Mouse (Mus musculus) thymus, adult 18-20 months (tissue): ENCODE data around the gene BC107364.
"Not testable (repeated sequence)": the region's sequence is repeated elsewhere in the genome, so short reads cannot be mapped to it uniquely, and the experiment has no call there.

Source experiments
- DNase-seq, 2 experiments: peaks; one replicate each; pipeline ENCODE4 v3.0.0; 2022; ENCODE audit warnings: mixed read lengths in 2 of 2

Gene BC107364

GRCm38 (mm10) chr3:96449762-96450585, 2.1 kb downstream of the BC107364 start:
- not testable (repeated sequence) for DNase-seq

DNA sequence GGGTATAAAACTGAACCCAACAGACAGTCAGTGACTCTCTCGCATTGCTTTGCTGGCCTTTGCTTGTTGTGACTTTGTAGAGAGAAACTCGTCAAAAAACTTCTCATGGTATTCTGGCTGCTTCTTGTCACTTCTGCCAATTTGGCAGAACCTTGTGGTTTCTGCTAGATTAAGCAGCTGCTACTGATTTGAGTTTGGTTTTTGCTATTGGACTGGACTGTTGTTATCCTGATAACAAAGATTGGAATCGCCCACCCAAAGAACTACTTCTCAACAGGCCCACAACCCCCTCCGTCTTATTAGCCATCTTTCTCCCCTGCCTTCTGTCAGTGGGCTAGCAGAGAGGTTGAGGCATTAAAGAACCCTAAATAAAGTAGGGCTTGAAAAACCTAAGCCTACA, 6.7 kb downstream of the BC107364 start:
- DNase-seq = no peak

DNA sequence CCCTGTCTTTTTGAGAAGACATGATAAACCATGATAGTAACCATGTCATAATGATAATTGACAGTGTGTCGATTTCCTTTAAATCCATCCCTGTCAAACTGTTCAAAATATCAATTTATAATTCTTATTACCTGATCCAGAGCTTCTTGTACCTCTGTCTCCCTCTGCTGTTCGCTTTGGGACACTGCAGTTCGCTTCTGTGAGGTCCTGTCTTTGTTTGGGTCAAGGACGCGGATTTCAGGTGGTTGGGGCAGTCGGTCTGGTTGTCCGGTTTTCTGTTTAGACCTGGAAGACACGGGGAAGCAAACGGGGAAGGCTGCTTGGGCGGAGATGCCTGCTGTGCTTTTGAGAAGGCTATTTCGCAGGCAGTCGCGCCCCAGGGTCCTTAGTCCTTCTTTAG, 11.5 kb downstream of the BC107364 start:
- peak in 1 of 2 experiments; percentile 22 for DNase-seq

DNA sequence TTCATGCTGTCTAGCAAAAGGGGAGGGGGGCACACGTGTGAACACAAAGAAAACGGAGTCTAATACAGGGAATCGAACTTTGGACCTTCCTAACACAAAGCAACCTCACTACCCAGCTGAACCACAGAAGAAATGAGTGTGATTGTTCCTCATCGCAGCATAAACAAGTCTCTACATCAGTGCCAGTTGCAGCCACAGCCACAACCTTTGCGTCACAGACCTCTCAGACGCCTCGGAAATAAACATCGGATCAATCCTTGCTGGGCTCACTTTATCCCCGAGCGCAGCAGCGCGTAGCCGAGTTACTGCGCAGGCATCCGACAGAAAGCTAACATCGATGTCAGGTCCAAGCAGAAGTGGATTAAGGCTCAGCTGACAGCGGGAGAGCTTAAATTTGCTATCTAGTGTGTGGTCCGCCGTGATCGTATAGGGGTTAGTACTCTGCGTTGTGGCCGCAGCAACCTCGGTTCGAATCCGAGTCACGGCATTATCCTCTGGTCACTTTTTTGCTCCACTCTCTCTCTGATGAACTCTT, 16.5 kb downstream of the BC107364 start:
- DNase-seq = no peak

DNA sequence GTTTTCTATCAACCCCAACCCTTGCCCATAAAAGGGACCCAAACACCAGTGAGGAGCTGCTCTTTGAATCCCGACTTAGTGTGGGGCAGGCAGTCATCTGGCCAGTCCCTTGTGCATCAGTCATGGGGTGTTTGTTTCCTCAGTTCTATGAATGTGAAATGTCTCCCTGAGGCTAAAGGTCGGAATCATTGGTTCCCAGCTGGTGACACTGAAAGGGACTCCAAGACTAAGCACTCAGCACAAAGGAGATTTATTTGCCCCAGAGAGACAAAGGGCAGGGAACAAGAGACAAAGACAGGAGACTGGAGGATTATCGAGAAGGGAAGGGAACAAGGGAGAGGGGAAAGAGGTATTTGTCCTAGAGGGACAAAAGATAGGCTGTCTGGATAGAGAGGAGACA, 19.9 kb downstream of the BC107364 start:
- DNase-seq = no peak

- DNase-seq = no peak
Observed at GRCm38 (mm10) chr3:96429819-96430132, 22.3 kb downstream of the BC107364 start.

GRCm38 (mm10) chr3:96428941-96429818, 22.9 kb downstream of the BC107364 start:
- DNase-seq = no peak

DNA sequence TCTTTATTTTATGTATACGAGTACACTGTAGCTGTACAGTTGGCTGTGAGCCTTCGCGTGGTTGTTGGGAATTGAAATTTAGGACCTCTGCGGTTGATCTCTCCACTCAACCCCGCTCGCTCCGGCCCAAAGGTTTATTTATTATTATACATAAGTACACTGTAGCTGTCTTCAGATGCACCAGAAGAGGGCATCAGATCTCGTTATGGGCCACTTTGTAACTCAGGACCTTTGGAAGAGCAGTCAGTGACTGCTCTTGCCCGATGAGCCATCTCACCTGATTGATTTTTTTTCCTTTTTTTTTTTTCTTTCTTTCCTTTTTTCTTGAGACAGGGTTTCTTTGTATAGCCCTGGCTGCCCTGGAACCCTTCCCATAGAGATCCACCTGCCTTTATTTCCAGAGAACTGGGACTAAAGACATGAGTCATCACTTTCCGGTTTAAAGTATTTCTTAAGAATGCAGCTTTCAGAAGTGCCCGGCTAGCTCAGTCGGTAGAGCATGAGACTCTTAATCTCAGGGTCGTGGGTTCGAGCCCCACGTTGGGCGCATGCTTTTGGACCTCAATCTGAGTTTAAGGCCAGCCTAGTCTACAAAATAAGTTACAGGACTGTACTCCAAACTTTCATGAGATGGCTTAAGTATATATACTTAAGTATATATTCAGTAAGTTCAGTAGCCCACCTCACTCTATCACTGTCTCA, 24.2 kb downstream of the BC107364 start:
- DNase-seq = no peak

DNA sequence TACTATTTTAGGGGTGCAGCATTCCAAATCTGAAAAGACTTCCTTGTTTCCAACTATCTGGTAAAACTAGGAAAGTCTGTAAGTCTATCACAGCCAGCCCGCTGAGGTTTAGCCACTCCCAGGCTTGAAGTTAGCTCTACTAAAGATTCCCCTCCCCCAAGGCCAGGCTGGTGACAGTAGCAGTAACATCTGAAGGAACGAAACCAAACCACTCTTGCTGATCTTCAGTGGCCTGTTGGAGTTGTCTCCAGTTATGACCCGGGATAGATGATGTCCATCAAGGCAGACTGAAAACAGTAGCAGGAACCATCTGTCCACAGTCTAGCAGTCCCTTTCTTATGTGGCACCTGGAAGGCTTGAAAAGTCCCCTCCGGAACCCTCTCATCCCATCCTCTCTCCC, 24.8 kb downstream of the BC107364 start:
- DNase-seq = no peak

- DNase-seq = no peak
Observed at GRCm38 (mm10) chr3:96426268-96426667, 25.8 kb downstream of the BC107364 start.

- DNase-seq = not testable (repeated sequence)
Observed at GRCm38 (mm10) chr3:96424447-96424846, 27.7 kb downstream of the BC107364 start.

GRCm38 (mm10) chr3:96423889-96424288, 28.2 kb downstream of the BC107364 start:
- no peak for DNase-seq

GRCm38 (mm10) chr3:96420796-96421195, 31.3 kb downstream of the BC107364 start:
- DNase-seq = no peak

GRCm38 (mm10) chr3:96418902-96419301, 33.2 kb downstream of the BC107364 start:
- DNase-seq = not testable (repeated sequence)

DNA sequence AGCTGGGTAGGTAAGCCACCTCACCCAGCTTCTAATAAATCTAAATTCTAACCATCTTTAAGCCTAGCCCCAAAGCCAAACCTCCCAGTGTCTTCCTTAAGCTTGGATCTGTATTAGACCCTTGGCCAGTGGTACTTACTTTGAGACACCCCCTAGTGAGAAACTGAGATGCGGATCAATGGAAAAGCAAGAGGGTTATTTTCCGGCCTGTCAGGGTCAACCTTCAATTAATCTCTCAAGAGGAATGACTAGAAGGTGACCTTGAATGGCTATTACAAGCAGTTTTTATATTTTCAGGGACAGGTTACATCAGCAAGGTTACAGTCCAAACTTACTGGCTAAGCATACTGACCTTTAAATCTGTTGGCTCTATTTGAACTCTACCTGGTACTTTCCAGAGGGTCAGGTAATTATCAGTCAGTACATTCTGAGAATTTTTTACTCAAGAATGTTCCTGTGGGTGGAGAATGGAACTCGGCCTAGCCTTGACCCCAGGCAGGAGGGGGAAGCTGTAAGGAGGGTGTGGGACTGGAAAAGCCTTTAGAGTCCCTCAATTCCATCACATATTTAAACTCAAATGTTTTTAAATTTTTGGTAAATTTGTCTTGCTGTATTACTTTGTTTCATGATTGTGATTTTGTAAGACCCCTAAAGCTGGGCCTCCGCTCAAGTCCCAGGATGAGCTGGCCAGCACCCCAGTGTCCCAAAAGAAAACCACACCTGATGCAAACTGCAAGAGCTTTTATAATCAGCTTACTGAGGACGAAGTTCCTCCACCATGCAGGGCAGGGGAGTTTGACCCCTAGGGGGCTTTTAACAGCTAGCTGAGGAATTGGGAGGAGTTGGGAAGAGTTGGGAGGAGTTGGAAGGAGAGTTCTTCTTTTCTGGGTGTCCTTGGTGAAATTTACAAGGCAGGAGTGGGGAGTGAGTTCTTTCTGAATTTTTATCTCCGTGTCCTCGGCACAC, 34.0 kb downstream of the BC107364 start:
- DNase-seq = no peak

DNA sequence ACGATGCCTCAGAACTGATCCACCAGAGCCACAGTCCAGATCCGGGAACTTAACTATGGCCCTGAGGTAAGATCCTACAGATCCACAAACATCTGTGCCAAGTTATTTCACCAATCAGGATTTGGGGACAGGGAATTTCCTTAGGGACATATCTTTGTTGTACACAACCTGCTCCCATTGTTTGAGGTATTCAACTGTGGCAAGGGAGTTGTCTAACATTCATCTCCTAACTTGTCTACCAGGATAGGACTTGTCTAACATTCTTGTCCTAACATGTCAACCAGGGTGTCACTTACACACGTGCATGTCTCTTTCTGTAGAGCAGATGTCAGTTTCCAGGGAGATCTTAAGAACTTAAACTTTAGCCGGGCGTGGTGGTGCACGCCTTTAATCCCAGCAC, 35.5 kb downstream of the BC107364 start:
- no peak for DNase-seq

- no peak for DNase-seq
Observed at GRCm38 (mm10) chr3:96416056-96416455, 36.0 kb downstream of the BC107364 start.

- DNase-seq = no peak
Observed at GRCm38 (mm10) chr3:96414951-96415327, 37.2 kb downstream of the BC107364 start.

DNA sequence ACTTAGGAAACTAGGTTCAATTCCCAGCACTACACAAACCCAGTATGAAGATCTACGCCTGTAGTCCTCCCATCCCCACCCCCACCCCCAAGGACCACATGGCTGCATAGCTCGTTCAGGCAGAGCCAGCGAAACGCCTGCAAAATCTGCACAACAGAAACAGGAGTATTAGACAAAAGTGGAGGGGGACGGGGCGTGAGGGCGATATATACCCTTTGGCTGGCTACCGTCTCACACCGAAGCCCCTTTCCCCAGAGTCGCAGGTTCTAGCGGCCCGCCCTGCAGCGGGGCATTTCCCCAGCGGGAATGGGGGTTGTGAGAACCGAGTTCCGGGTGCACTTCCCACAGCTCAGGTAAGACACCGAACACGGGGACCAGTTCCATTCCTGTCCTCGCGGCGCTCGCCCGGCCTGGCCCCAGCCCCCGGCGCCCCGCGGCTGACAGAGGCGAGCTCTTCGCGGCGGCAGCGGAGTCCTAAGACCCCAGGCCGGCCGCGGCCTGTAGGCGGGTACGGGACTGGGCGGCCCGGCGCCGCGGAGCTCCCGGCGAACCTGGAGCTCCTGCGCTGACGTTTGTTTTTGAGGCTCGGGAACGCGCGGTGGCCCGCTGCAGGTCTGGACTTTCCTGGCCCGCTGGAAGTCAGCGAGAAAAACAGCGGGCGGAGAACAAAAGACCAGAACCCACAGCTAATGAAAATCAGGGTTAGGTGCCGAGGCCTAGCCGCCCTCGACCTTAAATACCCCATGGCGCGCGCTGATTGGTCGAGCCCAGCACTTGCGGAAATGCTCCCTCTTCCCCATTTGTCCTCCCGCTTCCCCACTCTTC, 37.8 kb downstream of the BC107364 start:
- DNase-seq = peak; percentile 64 to 75

GRCm38 (mm10) chr3:96413581-96414125, 38.5 kb downstream of the BC107364 start:
- DNase-seq = no peak

GRCm38 (mm10) chr3:96411821-96412220, 40.3 kb downstream of the BC107364 start:
- DNase-seq = no peak
